Mouse (Mus musculus) MEL (cell line): Measurements from ENCODE around the gene Nhsl2.

Experiments used
- CHD2 ChIP-seq: IDR thresholded peaks from 2 replicates; pipeline ENCODE4 v1.6.1; 2011; ENCODE audit warnings: low read length, improper control_type of control experiment
- CTCF ChIP-seq, 3 experiments: IDR thresholded peaks in 2 of 3; conservative IDR thresholded peaks in 1 of 3; 2 replicates each; pipeline ENCODE4 v1.5.1; 2011 to 2012; ENCODE audit warnings: low read length in 3 of 3, low read depth in 2 of 3, mild to moderate bottlenecking in 2 of 3, improper control_type of control experiment in 1 of 3, inconsistent platforms in 1 of 3, mixed read lengths in 1 of 3, moderate library complexity in 1 of 3; ENCODE audit not compliant: control insufficient read depth in 1 of 3, insufficient read depth in 1 of 3, poor library complexity in 1 of 3, severe bottlenecking in 1 of 3
- EP300 ChIP-seq, 2 experiments: IDR thresholded peaks; 2 replicates each; pipeline ENCODE4 v1.6.1; 2011; ENCODE audit warnings: improper control_type of control experiment in 2 of 2, low read length in 2 of 2, low read depth in 1 of 2, mild to moderate bottlenecking in 1 of 2
- GATA1 ChIP-seq: IDR thresholded peaks from 2 replicates; pipeline ENCODE4 v1.6.1; 2011; ENCODE audit warnings: low read depth, low read length, improper control_type of control experiment
- MXI1 ChIP-seq: IDR thresholded peaks from 2 replicates; pipeline ENCODE4 v1.6.1; 2011; ENCODE audit warnings: mild to moderate bottlenecking, low read depth, low read length, improper control_type of control experiment
- MYC ChIP-seq: IDR thresholded peaks from 2 replicates; pipeline ENCODE4 v1.6.1; 2011; ENCODE audit warnings: low read depth, mild to moderate bottlenecking, low read length, improper control_type of control experiment, moderate library complexity

DNA sequence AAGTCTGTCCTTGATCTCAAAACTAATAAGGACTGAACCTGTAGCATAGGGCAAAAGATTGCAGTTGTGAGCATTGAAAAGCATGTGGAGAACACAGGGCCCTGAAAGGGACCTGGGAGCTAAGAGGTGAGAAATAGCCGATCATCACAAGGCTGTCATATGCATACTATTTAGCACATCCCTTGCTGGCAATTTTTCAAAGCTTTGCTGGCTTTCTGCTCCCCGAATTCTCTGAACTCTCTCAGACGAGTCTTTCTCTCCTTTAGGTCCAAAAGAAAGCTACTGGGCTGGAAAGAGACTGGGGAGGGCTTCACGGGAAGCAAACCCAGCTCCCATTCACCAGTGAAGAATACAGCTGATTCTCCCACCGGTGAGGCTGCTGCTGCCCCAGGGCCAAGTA, 233.2 kb downstream of the Nhsl2 start:
- no peak for TF ChIP-seq CTCF (IDR thresholded peaks at IDR 0.05 in 2 of 3, conservative IDR thresholded peaks at IDR 0.05 in 1 of 3; ENCODE audit: control insufficient read depth in 1 of 3, insufficient read depth in 1 of 3, low read depth in 2 of 3, low read length in 3 of 3, poor library complexity in 1 of 3, severe bottlenecking in 1 of 3)
- TF ChIP-seq MXI1 = no peak
- TF ChIP-seq GATA1 = no peak
- no peak for TF ChIP-seq EP300 (IDR thresholded peaks at IDR 0.05; ENCODE audit: low read depth in 1 of 2, low read length in 2 of 2)
- TF ChIP-seq MYC = no peak
- TF ChIP-seq CHD2 = no peak
